Mouse (Mus musculus) spleen, postnatal 4 days (tissue): ENCODE measurements around the gene Atp7a.

Source experiments
- DNase-seq, 2 experiments: peaks; one replicate each; pipeline ENCODE4 v3.0.0; 2022; ENCODE audit warnings: low spot score in 2 of 2

Gene Atp7a

GRCm38 (mm10) chrX:106080811-106081443, 53.9 kb downstream of the Atp7a start:
- DNase-seq, result no peak

- no peak for DNase-seq
Measured at GRCm38 (mm10) chrX:106082518-106082917, 55.4 kb downstream of the Atp7a start.

- DNase-seq, result no peak
Measured at GRCm38 (mm10) chrX:106085132-106085531, 58.1 kb downstream of the Atp7a start.

- DNase-seq, result no peak
Measured at GRCm38 (mm10) chrX:106085564-106085963, 58.5 kb downstream of the Atp7a start.

DNA sequence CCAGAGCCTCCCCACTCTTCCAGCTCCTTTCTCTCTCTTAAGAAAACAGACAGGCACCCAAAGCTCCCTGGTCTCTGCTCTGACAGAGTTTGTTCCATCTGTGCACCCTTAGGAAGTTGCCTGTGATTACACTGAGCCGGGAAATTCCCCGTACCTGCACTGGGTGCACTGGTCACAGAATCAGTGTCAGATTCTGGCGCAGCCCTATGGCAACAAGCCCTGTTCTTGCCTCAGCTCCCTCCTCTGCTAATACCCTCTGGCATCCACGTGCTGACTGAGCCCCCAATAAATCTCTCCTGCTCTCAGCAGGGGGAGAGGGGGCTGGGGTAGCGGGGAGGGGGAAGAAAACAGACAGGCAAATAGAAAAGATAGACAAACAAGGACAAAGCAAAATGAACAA, 65.9 kb downstream of the Atp7a start:
- no peak for DNase-seq

GRCm38 (mm10) chrX:106105464-106105863, 78.4 kb downstream of the Atp7a start:
- DNase-seq, result no peak

DNA sequence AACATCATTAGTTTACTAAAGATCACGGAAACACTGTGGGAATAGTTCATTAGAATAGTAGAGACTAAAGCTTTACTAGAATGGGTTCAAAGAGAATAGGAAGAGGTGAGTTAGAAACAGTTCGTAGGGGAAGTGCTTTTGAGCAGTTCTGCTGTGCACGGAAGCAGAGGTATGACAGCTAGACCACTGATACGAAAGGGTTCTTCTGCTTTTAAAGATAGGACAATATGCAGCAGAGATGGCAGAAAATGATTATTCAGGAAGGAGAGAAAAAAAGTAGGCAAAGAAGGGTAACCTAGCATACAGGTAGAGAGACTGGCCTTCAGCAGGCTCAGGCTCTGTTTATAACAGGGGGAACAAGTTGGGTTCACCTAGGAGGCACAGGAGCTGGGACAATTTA, 86.8 kb downstream of the Atp7a start:
- DNase-seq, result no peak

DNA sequence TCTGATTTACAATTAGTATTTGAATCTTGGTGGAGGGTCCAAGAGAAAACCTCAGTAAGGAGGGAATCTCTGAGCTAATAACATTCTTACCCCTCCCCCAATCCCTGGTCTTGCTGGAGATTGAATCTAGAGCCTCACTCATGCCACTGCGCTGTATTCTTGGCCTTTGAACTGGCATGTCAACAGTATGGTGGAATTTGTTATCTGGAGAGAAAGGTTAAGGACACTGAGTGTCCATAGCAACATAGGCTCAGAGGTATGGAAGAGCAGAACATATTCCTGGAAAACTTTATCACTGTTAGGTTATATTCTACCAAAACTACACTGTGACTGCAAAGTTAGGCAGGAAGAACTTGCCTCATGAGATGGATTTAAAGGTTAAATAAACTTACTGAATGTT, 87.6 kb downstream of the Atp7a start:
- no peak for DNase-seq

DNA sequence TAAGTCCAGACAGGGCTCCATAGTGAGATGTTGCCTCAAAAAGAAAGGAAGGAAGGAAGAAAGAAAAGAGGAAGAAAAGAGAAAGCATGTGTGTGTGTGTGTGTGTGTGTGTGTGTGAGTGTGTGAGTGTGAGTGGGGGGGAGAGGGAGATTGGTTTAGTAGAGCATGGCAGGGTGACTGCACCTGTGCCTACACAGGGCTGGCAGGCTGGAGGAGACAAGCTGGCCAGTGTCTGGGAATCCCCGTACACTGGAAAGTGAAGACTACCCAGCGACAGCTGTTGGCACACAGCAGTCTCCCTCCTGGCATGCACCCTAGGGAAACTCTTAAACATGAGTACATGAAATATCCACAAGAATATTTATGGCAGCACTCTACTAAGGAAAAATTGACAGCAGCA, 95.7 kb downstream of the Atp7a start:
- DNase-seq, result no peak

GRCm38 (mm10) chrX:106128283-106128682, 101.2 kb downstream of the Atp7a start:
- no peak for DNase-seq

GRCm38 (mm10) chrX:106129877-106130276, 102.8 kb downstream of the Atp7a start:
- no peak for DNase-seq

- DNase-seq, result no peak
Measured at GRCm38 (mm10) chrX:106134916-106135315, 107.8 kb downstream of the Atp7a start.

- DNase-seq, result no peak
Measured at GRCm38 (mm10) chrX:106135484-106135883, 108.4 kb downstream of the Atp7a start.

- DNase-seq, result no peak
Measured at GRCm38 (mm10) chrX:106135916-106136575, 109.0 kb downstream of the Atp7a start.

GRCm38 (mm10) chrX:106139309-106140070, 112.4 kb downstream of the Atp7a start:
- DNase-seq, result no peak

- DNase-seq, result no peak
Measured at GRCm38 (mm10) chrX:106142936-106143335, 115.9 kb downstream of the Atp7a start, which contains the start of gene Tlr13. Gene Tlr13 (plus strand): TSS chrX:106143204.

DNA sequence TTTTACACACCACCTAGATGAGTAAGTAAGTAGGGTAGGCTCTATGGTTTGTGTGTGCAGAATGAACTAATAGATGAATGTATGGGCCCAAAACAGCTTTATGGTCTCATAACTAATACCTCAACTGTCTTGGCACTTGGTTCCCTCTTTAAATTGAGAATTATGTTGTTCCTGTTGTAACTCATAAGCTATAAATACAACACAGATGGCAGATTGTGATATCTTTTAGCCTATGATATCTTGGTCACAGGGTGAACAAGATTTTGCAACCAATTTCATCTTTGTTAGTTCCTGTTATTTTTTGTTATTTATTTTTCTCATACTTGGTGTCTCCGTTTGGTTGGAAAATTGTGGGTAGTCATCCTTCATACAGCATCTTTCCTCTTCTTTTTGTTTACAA, 121.1 kb downstream of the Atp7a start:
- no peak for DNase-seq

DNA sequence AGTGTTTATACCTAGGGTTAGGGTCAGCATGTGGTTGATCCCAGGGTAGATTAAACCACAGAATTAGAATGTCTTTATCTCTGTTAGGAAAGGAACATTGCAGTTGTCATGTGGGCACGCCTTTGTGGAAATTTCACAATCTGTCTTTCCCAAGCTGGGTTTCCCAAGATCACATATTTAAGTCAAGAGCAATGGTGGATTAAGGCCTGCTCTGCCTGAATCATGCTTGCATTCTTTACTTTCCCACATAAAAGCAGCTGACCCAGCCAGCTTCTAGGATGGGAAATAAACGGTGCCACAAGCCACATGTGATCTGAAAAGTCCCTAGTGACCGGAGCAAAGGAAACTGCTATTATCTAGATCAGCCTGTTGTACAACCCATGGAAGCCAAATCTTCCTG, 122.4 kb downstream of the Atp7a start:
- no peak for DNase-seq

- DNase-seq, result no peak
Measured at GRCm38 (mm10) chrX:106154180-106154586, 127.1 kb downstream of the Atp7a start.

DNA sequence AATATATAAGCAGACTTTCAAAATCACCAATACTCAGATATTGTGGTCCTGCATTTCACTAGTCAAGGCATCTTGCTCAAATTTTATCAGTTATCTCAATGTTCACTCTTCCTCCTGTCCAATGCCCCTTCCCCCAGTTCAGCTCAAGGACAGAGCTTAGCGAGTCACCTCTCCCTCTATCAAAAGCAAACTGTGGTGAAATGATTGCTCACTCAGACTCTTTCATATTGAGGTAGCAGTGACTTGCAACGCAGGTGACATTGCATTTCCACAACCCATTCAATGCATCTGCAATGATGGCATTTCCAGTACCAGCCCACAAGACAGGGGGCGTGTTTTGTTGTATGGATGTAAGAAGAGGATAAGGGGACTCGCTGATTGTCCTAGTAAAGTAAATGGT, 128.8 kb downstream of the Atp7a start:
- DNase-seq, result no peak

DNA sequence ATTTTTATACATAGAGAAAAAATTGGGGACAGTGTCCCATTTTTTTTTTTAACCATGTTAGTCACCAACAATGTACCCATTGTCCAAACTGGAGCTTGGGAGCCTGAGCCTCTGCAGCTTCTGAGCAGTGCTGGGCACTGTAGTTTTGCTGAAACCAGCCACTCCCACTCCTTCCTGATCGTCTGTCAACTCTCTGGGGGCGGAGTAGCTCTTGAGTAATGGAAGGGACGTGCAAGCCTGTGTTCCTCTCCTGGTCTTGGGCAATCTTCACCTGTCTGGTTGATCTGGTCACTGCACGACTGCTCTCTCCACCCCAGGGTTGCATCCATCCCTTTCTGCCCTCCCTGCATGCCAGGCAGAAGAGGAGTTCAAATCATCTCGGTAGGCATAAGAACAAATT, 136.9 kb downstream of the Atp7a start:
- no peak for DNase-seq

DNA sequence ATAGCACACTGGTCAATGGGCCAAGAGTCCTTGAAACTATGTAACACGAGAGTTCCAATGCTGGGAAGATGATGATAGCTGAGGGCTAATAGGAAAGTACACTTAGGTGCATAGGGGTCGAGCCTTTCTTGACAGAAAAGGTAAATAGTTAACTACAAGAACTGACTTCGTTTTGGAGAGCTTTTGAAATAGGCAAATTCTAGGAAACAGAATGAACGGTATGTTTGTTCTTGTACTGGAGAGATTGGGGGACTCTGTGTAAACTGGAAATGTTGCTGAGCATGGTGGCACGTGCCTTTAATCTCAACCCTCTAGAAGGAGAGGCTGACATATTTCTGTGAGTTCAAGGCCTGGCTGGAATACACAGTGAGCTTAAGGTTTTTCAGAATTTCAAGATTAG, 137.5 kb downstream of the Atp7a start:
- no peak for DNase-seq

- no peak for DNase-seq
Measured at GRCm38 (mm10) chrX:106165089-106165488, 138.0 kb downstream of the Atp7a start.
